Mouse (Mus musculus): ENCODE measurements at regions not wholly inside any gene's neighbourhood (a gene's known extent, or its start where the extent isn't known, plus 50 kb on each side); places are given as distances from the start of the nearest gene placed in this dataset.

DNA sequence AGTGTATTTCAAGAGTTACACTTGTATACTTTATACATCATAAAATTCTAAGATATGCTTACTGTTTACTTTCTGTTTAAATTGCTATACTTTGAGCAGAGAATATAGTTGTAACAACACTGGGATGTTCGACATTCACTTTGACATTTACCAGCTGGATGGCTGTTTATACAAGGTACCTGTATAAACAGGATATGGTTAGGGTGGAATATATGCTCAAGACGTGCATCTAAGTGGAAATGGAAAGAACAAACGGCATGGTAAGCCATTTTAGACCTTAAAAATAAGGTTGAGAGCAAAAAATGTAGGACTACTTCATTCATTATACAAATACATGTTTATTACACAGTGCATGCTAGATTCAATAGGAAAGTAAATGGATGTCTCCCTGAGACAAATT, 195.9 kb upstream of the Rasa1 start:
- Histone ChIP-seq H3K27me3 (no peaks in the 10 kb centered on the region), H3K9ac (replicated peaks) (no peak overlapping the region)

GRCm38 (mm10) chr13:85483348-85483747, 194.4 kb upstream of the Rasa1 start:
- no peaks in the 10 kb centered on the region for H3K36me3 ChIP-seq
- no peaks in the 10 kb centered on the region for H3K4me1 ChIP-seq
- H3K27ac ChIP-seq (replicated peaks): no peak overlapping the region
- no peak overlapping the region for H3K4me2 ChIP-seq (replicated peaks)
- no peak overlapping the region for H3K4me3 ChIP-seq
- H3K9ac ChIP-seq (replicated peaks): no peak overlapping the region
- no peak for ATAC-seq (ENCODE audit: low FRiP score, low read depth)
- no peaks in the 10 kb centered on the region for H3K9me3 ChIP-seq
- H3K27me3 ChIP-seq: no peaks in the 10 kb centered on the region

More for the DNA sequence above, 195.9 kb upstream of the Rasa1 start:
- no peaks in the 10 kb centered on the region for H3K9me3 ChIP-seq
- H3K4me1 ChIP-seq: no peaks in the 10 kb centered on the region
- no peak for ATAC-seq (ENCODE audit: low FRiP score, low read depth)
- H3K27ac ChIP-seq (replicated peaks): no peak overlapping the region
- no peaks in the 10 kb centered on the region for H3K36me3 ChIP-seq
- no peak overlapping the region for H3K4me3 ChIP-seq
- 82% methylated on average over 3 of the region's 3 CpGs for WGBS
- H3K4me2 ChIP-seq (replicated peaks): no peak overlapping the region

- WGBS: 87% methylated on average over 2 of the region's 2 CpGs
- H3K9ac ChIP-seq (replicated peaks): no peak overlapping the region
- no peak overlapping the region for H3K4me2 ChIP-seq (replicated peaks)
- H3K36me3 ChIP-seq: no peaks in the 10 kb centered on the region
- no peak overlapping the region for H3K4me3 ChIP-seq
- H3K27ac ChIP-seq (replicated peaks): no peak overlapping the region
- H3K4me1 ChIP-seq: no peaks in the 10 kb centered on the region
- no peaks in the 10 kb centered on the region for H3K9me3 ChIP-seq
- no peaks in the 10 kb centered on the region for H3K27me3 ChIP-seq
- ATAC-seq (ENCODE audit: low FRiP score, low read depth): no peak
Measured at GRCm38 (mm10) chr13:85479405-85479804, 190.5 kb upstream of the Rasa1 start.

GRCm38 (mm10) chr13:85476274-85476846, 187.4 kb upstream of the Rasa1 start:
- Histone ChIP-seq H3K36me3 (no peaks in the 10 kb centered on the region), H3K9ac (replicated peaks) (no peak overlapping the region), H3K27me3 (no peaks in the 10 kb centered on the region), H3K9me3 (no peaks in the 10 kb centered on the region), H3K4me3 (no peak overlapping the region), H3K4me1 (no peaks in the 10 kb centered on the region), H3K4me2 (replicated peaks) (no peak overlapping the region), H3K27ac (replicated peaks) (no peak overlapping the region)
- WGBS: 83% methylated on average over 4 of the region's 4 CpGs
- no peak for ATAC-seq (ENCODE audit: low FRiP score, low read depth)

- Histone ChIP-seq H3K4me2 (replicated peaks) (no peak overlapping the region), H3K27ac (replicated peaks) (no peak overlapping the region), H3K9me3 (no peaks in the 10 kb centered on the region), H3K36me3 (no peaks in the 10 kb centered on the region), H3K4me3 (no peak overlapping the region), H3K9ac (replicated peaks) (no peak overlapping the region), H3K4me1 (no peaks in the 10 kb centered on the region), H3K27me3 (no peaks in the 10 kb centered on the region)
- no peak for ATAC-seq (ENCODE audit: low FRiP score, low read depth)
- 92% methylated on average over 5 of the region's 5 CpGs for WGBS
Measured at GRCm38 (mm10) chr13:85471340-85471739, 182.4 kb upstream of the Rasa1 start.

DNA sequence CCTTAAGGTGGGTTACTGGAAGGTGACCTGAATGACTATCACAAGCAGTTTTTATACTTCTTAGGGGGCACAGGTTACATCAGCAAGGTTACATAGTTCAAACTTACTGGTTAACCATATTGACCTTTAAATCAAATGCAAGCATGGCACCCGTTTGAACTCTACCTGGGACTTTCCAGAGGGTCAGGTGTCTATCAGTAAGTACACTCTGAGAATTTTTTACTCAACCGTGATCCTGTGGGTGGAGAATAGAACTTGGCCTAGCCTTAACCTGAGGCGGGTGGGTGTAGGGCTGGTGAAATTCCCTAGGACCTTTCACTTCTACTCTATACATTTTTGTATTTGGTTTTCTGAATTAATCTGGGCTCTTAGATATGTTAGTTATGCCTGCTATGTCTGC, 170.5 kb upstream of the Rasa1 start:
- H3K27me3 ChIP-seq: no peaks in the 10 kb centered on the region
- no peak overlapping the region for H3K9ac ChIP-seq (replicated peaks)
- no peaks in the 10 kb centered on the region for H3K36me3 ChIP-seq
- no peak for ATAC-seq (ENCODE audit: low FRiP score, low read depth)
- H3K27ac ChIP-seq (replicated peaks): no peak overlapping the region
- H3K4me2 ChIP-seq (replicated peaks): no peak overlapping the region
- H3K4me1 ChIP-seq: no peaks in the 10 kb centered on the region
- no peaks in the 10 kb centered on the region for H3K9me3 ChIP-seq
- 92% methylated on average over 3 of the region's 3 CpGs for WGBS
- no peak overlapping the region for H3K4me3 ChIP-seq

DNA sequence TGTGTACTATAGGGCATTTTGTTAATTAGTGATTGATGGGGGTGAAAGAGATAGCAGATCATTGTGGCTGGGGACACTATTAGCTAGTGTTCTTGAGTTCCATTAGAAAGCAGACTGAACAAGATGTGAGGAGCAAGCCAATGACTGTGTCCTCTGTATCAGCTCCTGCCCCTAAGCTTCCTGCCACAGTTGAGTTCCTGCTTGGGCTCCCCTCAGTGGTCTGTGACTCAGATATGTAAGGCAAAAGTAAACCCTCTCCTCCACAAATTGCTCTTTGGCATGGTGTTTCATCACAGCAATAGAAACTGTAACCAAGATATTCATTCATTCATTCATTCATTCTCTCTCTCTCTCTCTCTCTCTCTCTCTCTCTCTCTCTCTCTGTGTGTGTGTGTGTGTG, 169.7 kb upstream of the Rasa1 start:
- Histone ChIP-seq H3K4me3 (no peak overlapping the region), H3K9me3 (no peaks in the 10 kb centered on the region), H3K27me3 (no peaks in the 10 kb centered on the region), H3K36me3 (no peaks in the 10 kb centered on the region), H3K27ac (replicated peaks) (no peak overlapping the region), H3K4me1 (no peaks in the 10 kb centered on the region), H3K4me2 (replicated peaks) (no peak overlapping the region), H3K9ac (replicated peaks) (no peak overlapping the region)
- no peak for ATAC-seq (ENCODE audit: low FRiP score, low read depth)

DNA sequence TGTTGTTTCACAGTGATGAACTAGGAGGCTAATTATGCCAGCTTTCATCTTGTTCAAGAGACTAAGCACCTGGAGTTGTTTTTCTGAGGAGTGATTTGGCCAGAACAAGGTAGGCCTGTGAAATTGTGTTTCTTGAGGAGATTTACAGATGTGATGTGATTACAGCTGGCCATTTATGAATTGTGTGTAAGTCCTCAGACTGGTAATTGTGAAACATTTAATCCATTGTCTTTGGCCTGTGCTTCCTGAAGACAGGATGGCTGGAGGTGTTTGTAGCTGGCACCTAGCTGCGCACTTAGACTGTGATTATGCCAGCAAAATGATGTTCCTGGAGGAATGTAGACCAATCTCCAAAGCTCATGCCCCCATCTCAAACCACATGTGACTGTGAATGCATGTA, 150.7 kb upstream of the Rasa1 start:
- H3K4me1 ChIP-seq: no peaks in the 10 kb centered on the region
- no peak overlapping the region for H3K4me3 ChIP-seq
- ATAC-seq (ENCODE audit: low FRiP score, low read depth): no peak
- no peak overlapping the region for H3K27ac ChIP-seq (replicated peaks)
- H3K4me2 ChIP-seq (replicated peaks): no peak overlapping the region
- WGBS: 100% methylated on average over 1 of the region's 1 CpGs
- no peaks in the 10 kb centered on the region for H3K36me3 ChIP-seq
- H3K9ac ChIP-seq (replicated peaks): no peak overlapping the region
- H3K9me3 ChIP-seq: no peaks in the 10 kb centered on the region
- no peaks in the 10 kb centered on the region for H3K27me3 ChIP-seq

- no peaks in the 10 kb centered on the region for H3K36me3 ChIP-seq
- no peak for ATAC-seq (ENCODE audit: low FRiP score, low read depth)
- no peak overlapping the region for H3K9ac ChIP-seq (replicated peaks)
- H3K9me3 ChIP-seq: no peaks in the 10 kb centered on the region
- H3K27me3 ChIP-seq: no peaks in the 10 kb centered on the region
- H3K4me1 ChIP-seq: no peaks in the 10 kb centered on the region
- no peak overlapping the region for H3K4me3 ChIP-seq
- H3K27ac ChIP-seq (replicated peaks): no peak overlapping the region
- no peak overlapping the region for H3K4me2 ChIP-seq (replicated peaks)
Measured at GRCm38 (mm10) chr13:85437875-85438274, 148.9 kb upstream of the Rasa1 start.

DNA sequence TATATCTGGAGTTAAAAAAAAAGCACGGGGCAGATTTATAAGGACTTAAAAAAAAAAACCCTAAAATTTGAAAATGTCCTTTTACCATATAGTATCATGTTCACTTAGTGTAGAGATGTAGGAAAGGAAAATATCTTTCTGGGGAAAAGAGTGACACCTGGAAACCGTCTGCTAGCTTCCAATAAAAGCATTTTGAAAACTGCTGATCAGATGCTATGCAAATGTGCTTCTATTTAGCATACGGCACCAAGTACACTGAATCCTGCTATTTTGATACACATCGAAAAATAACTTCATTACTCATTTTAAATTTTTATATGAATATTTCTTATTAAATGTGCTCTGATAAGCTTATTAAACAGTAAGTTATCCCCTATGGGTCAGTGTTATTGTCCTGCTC, 148.1 kb upstream of the Rasa1 start:
- H3K9me3 ChIP-seq: no peaks in the 10 kb centered on the region
- H3K36me3 ChIP-seq: no peaks in the 10 kb centered on the region
- H3K27ac ChIP-seq (replicated peaks): no peak overlapping the region
- no peak overlapping the region for H3K9ac ChIP-seq (replicated peaks)
- ATAC-seq (ENCODE audit: low FRiP score, low read depth): no peak
- H3K4me3 ChIP-seq: no peak overlapping the region
- no peaks in the 10 kb centered on the region for H3K4me1 ChIP-seq
- WGBS: 83% methylated on average over 4 of the region's 4 CpGs
- H3K27me3 ChIP-seq: no peaks in the 10 kb centered on the region
- no peak overlapping the region for H3K4me2 ChIP-seq (replicated peaks)

DNA sequence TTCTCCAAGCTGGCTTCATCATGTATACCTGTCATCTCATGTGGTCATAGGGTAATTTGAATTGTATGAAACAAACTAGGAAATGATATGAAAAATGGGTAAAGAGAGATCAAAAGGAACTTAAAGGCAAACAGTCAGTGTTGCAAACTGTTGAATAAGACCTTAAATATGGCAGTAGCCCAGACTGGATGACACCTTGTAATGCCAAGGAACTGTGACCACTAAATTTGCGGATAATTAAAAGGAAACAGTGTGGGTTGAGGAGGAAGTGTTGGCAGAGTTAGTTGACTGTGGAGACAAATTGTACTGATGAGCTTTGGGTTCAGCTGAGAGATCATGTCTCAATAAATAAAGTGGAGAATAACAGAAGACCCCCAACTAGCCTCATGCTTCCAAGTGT, 147.3 kb upstream of the Rasa1 start:
- Histone ChIP-seq H3K36me3 (no peaks in the 10 kb centered on the region), H3K9ac (replicated peaks) (no peak overlapping the region), H3K27ac (replicated peaks) (no peak overlapping the region), H3K4me1 (no peaks in the 10 kb centered on the region), H3K4me3 (no peak overlapping the region), H3K4me2 (replicated peaks) (no peak overlapping the region), H3K9me3 (no peaks in the 10 kb centered on the region), H3K27me3 (no peaks in the 10 kb centered on the region)
- 94% methylated on average over 1 of the region's 1 CpGs for WGBS
- no peak for ATAC-seq (ENCODE audit: low FRiP score, low read depth)

- Histone ChIP-seq H3K36me3 (no peaks in the 10 kb centered on the region), H3K9me3 (no peaks in the 10 kb centered on the region), H3K4me3 (no peak overlapping the region), H3K4me2 (replicated peaks) (no peak overlapping the region), H3K27ac (replicated peaks) (no peak overlapping the region), H3K4me1 (no peaks in the 10 kb centered on the region), H3K27me3 (no peaks in the 10 kb centered on the region), H3K9ac (replicated peaks) (no peak overlapping the region)
- WGBS: 84% methylated on average over 2 of the region's 2 CpGs
- ATAC-seq (ENCODE audit: low FRiP score, low read depth): no peak
Measured at GRCm38 (mm10) chr13:85430821-85431220, 141.9 kb upstream of the Rasa1 start.

GRCm38 (mm10) chr13:85430040-85430439, 141.1 kb upstream of the Rasa1 start:
- H3K27ac ChIP-seq (replicated peaks): no peak overlapping the region
- no peaks in the 10 kb centered on the region for H3K36me3 ChIP-seq
- H3K9me3 ChIP-seq: no peaks in the 10 kb centered on the region
- 83% methylated on average over 3 of the region's 3 CpGs for WGBS
- no peak overlapping the region for H3K4me2 ChIP-seq (replicated peaks)
- no peak for ATAC-seq (ENCODE audit: low FRiP score, low read depth)
- H3K27me3 ChIP-seq: no peaks in the 10 kb centered on the region
- no peaks in the 10 kb centered on the region for H3K4me1 ChIP-seq
- no peak overlapping the region for H3K4me3 ChIP-seq
- H3K9ac ChIP-seq (replicated peaks): no peak overlapping the region
